Mouse (Mus musculus) kidney, adult 8-10 months (tissue): ENCODE measurements around the gene Mylk4.
A peak's percentile ranks its signal among the peaks of the same experiment; 100 is the strongest.

ENCODE experiments used
- DNase-seq, 2 experiments: peaks; one replicate each; pipeline ENCODE4 v3.0.0; 2022

Gene Mylk4

DNA sequence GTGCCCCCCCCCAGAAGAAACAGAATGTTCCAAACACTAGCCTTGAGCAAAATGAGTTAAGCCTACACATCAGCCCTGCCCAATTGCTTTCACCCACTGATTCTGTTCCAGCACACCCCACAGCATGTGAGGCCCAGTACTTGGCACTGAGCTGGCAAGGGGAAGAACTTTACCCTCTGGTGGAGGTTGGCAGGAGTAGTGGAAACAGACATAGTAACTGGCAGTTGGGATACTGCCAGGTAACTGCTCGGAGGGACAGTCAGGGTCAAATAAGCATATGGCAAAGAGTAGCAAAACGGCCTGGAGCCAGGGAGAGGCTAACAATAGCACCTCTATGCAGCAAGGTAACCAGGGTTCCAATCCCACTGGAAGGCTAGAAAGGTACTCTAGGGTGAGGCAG is 10.9 kb upstream of the Mylk4 start:
- DNase-seq = peak; percentile 87 to 93

- no peak for DNase-seq
Measured at GRCm38 (mm10) chr13:32789781-32790180, 6.0 kb upstream of the Mylk4 start.

GRCm38 (mm10) chr13:32787584-32787983 is 3.8 kb upstream of the Mylk4 start:
- DNase-seq = no peak

- DNase-seq = no peak
Measured at GRCm38 (mm10) chr13:32783055-32783454, 699 bp downstream of the Mylk4 start.

GRCm38 (mm10) chr13:32778861-32779260 is 4.9 kb downstream of the Mylk4 start:
- DNase-seq = no peak

DNA sequence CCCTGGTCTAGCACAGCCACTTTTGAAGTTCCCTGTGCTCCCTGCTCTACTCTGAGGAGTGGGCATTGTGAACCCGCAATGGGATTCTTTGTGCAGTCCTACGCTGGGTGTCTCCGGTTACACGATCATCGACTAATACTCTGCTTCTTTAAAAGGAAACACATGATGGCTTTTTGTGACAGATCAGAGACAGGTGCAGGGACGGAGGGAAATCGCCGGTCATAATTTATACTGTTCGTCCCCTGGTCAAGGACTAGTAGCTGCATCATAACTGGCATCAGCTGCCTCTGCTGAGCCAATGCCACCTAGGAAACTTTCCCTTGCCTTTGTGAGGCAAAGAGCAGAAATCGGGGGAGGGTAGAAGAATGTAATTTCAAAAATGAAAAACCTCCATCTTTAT is 7.4 kb downstream of the Mylk4 start:
- no peak for DNase-seq

GRCm38 (mm10) chr13:32775889-32776288 is 7.9 kb downstream of the Mylk4 start:
- no peak for DNase-seq

DNA sequence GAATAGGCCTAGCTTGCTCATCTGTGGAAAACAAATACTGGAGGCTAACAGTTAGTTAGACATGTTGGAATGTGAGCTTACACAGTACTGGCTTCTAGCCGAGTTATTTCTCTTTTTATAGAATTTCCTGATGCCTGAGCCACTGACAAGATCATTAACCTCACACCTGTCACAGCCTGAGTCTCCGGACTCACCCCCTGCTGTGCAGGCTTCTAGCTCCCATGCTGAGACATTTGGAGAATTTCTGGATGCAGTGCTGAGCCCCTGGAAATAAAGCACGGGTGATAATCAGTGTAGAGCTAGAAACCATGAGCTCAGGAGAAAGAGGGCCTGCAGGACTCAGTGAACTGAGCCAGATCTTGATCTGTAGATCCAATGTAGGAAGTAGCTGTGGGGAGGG is 13.8 kb downstream of the Mylk4 start:
- peak in 1 of 2 experiments; percentile 18 for DNase-seq

DNA sequence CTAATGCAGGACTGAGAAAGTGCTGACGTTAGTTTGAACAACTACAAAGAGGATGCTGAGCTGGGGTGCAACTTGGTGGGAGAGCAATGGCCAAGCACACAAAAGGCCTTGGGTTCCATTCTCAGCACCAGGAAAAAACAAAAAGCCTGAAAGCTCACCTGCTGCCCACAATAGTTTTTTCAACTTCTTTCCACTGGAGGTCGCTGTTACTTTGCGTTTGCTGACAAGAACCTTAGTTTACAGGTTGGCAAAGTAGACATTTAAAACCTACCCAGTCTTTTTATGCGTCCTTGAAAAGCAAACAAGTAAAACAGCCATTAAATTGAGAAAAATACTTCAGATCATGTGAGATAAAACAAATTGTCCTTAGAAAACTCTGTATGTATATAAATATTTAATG is 15.7 kb downstream of the Mylk4 start:
- DNase-seq = peak; percentile 40 to 48

DNA sequence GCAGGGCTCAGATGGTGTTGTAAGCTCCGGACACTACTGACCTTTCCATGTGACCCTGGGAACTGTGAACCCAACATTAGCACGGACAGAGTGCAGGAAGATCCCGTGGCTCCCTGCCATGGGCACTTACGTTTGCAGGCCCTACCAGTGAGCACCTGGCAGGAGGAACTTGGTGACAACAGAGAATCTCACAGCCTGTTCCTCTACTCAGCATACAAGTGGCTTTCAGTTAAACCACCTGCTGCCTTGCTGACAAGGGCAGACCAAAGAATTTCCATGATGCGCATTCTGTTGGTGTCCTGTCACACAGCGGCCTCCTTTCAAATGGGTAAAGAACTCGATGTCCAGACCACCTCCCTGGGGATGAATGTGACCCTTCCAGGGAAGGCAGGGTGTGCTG is 19.3 kb downstream of the Mylk4 start:
- no peak for DNase-seq

DNA sequence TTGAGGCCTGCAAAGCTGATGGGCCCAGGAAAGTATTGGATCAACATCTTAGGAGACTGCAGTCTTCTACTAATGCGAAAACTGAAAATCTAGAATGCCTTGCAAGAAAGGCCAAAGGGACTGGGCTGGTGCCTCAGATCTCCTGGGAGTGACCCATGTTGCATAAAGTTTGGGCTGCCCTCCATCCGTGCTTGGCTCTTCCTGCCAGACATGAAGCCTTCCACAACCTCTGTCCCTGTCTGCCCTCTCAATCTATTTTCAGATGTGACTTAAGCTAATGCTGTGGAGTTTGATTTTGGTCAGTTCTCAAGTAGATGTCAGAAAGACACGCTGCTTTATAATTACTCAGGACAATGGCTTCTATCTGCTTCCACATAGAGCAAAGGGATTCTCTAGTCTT is 20.6 kb downstream of the Mylk4 start:
- DNase-seq = no peak

DNA sequence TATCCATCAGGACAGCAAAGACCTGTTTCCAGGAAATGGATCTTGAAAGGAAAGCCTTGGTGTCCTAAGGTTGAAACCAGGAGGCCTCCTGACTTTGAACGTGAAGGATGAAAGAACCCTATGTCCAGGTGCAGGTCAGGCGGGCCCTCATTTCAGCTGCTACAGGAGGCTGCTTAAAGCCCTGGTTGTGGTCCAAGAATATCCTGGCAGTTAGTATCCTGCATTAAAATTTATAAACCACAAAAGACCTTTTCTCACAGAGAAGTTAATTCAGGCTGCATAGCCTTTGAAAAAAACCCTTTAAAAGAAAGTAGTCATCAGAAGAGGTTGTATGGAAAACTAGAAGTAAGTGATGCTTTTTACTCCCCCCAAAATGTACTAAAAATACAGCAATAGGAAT is 23.0 kb downstream of the Mylk4 start:
- no peak for DNase-seq

GRCm38 (mm10) chr13:32759036-32759435 is 24.7 kb downstream of the Mylk4 start:
- no peak for DNase-seq

- no peak for DNase-seq
Measured at GRCm38 (mm10) chr13:32752066-32752657, 31.6 kb downstream of the Mylk4 start.

- no peak for DNase-seq
Measured at GRCm38 (mm10) chr13:32750507-32750906, 33.2 kb downstream of the Mylk4 start.

DNA sequence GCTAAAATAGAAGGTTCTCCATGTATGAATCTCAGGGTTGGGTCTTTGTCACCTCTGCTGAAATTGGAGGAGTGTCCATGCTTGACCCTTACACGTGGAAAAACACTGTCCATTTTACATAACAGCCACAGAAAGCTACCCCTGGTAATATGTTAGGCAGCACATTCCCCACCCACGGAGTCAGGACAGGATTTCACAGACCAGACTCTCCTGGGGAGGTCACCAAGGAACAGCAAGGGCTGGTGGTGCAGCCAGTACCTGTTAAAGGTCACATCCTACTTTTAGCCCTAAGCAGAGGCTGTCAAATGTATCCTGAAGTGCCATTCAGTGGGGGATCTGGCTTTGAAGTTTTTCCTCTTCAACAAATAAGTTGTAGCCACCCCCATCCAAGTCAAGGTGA is 35.3 kb downstream of the Mylk4 start:
- no peak for DNase-seq

GRCm38 (mm10) chr13:32741161-32741560 is 42.6 kb downstream of the Mylk4 start:
- DNase-seq = no peak

DNA sequence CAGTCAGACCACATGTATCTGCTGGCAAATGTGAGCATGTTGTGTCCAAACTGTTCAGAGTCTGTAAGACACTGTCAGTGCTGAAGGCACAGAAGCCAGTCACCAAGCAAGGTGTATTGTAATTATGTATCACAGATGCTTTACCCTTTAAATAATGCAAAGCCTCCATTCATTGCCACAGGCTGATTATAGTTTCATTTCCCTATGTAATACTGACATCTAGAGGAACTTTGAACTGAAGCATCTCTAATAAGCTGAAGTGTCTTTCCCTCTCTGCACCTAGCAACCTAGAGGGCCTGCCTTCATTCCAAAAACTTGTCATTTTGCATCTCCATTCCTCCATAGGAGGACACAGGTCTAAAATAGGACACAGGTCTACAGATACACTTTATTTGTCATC is 52.5 kb downstream of the Mylk4 start:
- DNase-seq = no peak

- DNase-seq = no peak
Measured at GRCm38 (mm10) chr13:32724606-32725005, 59.1 kb downstream of the Mylk4 start.

DNA sequence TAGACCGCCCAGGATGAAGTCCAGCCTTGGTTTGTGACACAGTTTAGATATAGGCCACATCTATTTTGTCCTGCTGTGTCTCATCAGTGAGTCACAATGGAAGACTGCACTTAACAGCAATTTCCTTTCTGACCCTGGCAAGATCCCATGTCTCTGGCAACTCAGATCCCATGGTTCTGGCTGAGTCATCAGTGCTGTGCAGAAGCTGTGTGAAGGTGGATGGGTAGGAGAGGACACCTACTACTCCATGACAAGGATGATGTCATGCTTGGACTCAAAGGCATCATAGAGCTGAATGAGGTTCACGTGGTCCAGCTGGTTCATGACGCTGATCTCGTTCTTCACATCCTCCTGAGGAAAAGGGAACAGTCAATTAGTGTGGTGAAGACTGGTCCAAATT is 62.0 kb downstream of the Mylk4 start:
- no peak for DNase-seq

GRCm38 (mm10) chr13:32719284-32719683 is 64.5 kb downstream of the Mylk4 start:
- no peak for DNase-seq

DNA sequence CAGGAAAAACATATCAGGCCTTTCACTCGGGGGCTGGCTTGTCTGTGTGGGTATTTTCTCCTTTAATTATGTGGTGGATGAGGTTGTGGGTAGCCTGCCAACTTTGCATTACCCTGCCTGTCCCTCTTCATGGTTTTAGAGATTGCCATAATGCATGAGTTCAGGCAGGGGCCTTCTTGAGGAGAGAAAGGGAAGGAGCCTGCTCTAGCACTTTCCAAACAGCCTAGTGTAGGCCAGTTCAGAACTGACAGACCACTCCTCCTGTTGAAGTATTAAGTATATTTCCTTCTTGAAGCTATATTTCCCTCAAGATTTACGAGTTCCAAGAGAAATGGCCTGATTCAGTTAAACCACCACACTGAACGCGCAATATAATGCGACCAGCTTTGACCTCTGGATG is 66.0 kb downstream of the Mylk4 start:
- no peak for DNase-seq

DNA sequence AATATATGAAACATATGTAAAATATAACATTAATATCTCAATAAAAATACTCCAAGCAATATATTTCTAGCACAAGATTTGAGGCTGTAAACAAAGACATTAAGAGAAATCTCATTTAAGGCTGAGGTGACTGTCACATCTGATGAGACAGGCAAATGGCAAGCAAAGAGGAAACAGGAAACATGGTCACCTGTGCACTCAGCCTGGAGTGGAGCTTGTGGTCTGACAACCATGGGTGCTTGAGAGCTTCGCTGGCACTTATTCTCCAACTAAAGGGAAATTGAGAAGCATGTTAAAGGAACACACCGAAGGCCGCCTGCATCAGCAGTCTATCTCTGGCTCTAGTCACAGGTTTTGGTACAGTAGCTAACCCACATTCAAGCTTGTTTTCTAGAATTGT is 71.2 kb downstream of the Mylk4 start:
- DNase-seq = no peak

- DNase-seq = no peak
Measured at GRCm38 (mm10) chr13:32707894-32708293, 75.9 kb downstream of the Mylk4 start.

GRCm38 (mm10) chr13:32706651-32707288 is 77.0 kb downstream of the Mylk4 start:
- DNase-seq = no peak
